Mouse (Mus musculus) fibroblast of lung, adult 2 months (primary cell): ENCODE data around the gene Pfkp.

Source experiments
- DNase-seq: peaks from one replicate; pipeline ENCODE4 v3.0.0-alpha.2; 2011; ENCODE audit warnings: low read depth

The Pfkp gene

DNA sequence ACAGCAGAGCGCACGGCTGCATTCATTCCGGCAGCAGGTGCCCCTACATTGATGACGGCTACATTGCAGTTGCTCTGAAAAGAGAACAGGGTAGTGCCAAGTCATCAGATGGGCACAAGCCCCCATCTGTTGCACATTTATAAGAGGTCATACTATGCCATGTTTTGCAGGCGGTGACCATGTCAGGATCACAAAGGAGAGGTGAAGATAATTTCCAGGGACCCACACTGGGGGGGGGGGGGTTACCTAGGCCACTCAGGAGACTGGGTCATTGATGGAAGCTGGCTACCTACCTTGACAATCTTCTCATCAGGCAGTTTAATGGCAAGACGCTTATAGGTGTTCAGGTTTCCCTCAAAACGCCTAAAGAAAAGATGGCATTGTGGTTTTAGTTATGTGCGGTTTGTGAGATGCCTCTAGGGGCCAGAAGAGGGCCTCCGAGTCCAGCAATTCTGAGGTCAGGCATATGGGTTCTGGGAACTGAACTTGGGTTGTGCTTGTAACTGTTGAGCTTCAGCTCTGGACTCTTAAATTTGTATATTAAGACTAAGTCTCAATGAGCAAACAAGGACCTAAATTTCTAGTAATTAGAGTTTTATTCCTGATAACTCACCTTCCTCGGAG is 45.7 kb downstream of the Pfkp start:
- DNase-seq, result no peak

DNA sequence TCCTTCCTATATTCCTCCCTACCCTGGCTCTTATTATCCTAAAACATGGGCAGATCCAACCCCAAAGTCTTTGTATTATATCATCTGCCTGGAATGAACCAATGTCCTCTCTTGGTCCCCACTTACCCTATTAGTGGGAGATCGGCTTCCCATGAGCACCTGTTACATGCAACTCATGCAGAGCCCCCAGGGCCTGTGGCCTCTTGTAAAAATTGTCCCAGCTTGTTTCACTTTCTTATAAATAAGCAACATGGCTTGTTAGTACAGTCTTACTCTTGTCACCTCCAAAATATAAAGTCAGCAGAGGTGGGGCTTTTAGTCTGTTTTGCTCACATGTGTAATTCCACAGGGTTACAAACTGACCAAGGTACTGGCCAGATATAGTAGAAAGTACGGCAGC is 46.9 kb downstream of the Pfkp start:
- DNase-seq, result no peak

DNA sequence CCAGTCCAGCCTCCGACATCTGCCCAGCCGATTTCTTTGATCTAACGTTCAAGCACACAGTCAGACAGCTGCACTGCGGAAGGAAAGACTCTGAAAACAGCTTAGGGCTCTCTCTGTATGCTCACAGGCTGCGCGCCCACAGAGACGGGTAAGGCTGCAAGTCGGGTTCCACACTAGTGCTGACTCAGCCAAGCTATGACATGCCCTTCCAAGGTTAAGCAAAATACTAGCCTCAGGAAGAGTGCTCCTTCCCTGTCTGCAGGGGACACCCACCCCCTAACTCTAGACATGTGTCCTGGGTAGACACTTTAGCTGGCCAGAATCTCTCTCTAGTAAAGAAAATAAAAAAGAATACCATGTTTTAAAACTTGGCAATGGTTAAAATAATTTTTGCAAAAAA is 48.0 kb downstream of the Pfkp start:
- DNase-seq, result no peak

DNA sequence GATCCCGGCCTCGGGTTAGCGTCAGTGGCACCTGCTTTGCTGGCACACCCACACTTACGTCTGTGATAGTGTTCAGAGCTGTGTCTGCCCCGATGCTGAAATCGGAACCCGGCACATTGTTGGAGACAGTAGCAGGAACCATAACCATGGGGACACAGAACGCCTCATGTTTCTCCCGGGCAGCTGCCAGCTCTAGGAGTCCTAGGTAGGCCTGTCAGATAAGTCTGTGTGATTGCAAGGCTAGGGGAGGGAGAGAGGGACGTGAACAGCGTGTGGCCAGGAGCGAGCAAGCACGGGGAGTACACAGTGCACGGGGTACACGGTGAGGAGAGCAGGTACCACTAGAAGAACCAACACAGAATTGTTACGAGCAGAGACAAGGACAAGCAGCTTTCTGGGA is 50.8 kb downstream of the Pfkp start:
- no peak for DNase-seq

DNA sequence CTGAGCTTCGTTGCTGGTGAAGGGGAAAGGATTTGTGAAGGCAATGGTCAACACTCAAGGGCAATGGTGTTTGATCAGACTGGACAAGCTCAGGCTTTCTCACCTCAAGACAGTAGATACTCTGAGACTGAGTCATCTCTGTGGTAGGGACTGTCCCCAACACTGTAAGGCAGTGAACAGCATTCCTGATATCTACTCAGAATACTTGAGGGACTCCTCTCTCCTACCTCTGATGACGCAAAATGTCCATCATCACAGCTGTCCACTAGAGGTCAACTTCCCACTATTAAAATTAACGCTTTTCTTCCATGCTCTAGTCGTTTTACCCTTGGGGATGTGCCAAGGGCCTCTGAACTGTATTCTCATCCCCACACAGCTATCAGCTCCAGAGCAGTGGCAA is 53.2 kb downstream of the Pfkp start:
- DNase-seq, result no peak

DNA sequence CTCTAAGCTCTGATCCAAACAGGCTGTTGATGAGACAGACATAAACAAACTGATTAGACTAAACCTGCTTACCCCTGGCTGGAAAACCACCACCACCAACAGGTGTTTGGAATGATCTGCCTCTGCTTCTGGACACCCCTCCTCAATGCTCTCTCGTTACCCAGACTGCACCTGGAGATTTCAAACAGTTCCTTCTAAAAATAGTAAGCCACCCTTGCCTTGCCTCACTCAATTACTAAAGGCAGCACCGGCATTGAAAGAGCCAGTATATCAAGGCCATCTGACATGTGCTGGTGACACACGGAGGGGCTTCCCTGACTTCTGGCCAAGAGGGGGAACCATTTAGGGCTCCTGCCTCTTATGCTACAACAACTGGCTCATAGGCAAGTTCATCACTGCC is 57.7 kb downstream of the Pfkp start:
- no peak for DNase-seq

DNA sequence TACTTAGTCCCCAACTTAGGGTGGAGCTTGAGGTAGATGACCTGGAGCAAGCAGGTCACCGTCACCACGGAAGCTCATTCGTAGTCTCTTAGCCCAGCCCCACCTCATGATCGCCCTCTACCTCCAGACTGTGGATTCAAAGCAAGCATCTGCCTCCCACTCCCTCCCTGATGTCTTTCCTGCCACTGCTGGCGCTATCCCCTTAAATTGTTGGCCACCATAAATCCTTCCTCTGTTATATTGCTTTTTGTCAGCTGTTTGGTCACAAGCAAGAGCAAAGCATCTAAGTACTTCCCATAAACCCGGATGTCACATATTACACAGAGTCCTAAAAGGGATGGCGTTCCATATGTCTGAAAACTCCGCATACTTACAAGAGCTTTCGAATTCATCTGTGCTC is 62.6 kb downstream of the Pfkp start:
- no peak for DNase-seq

DNA sequence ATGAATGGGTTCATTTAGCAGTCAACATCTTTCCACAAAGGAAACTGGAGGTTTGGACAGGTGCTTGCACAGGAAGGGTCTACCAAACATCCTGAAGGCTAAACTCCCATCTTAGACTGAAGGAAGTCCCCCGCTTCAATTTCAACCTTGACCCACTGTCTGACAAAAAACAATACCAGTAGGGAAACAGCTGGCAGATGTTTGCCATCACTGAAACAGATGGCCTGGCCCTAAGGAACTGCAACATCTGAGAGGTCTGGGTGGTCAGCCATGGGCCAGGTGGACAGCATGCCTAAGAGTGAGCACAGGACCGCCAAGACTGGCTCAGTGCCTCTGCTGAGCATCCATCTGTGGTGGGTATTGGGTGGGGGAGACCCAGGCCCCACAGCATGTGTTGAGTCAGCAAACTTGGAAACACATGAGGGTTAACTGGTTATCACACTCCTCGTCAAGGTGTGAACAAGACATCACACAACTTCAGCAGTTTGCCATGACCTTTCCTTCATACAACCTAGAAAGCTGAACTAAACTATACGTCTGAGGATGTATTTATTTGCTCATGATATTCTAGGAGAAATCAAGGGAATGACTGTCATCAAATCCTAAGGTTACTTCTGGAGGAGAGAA is 65.0 kb downstream of the Pfkp start:
- DNase-seq, result no peak

DNA sequence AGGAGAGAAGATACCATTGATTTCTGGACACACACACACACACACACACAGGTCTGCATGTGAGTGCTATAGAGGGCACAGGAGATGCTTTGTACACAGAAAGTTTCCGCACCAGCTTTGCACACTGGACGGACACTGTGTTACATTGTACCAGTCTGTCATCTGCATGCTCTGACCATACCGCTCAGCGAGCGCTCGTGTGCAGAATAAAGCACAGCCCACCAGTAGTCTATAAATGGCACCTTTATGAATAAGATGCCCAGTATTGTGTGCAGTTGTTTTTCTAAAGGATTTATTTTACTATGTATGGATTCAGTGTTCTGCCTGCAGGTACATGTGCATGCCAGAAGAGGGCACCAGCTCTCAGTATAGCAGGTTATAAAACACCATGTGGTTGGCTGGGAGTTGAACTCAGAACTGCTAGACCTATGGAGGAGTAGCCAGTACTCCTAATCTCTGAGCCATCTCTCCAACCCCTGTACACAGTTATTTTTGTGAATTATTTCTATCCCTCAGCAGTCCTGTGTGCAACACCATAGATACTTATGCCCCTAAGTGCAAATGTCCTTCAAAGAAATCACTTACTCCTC is 72.6 kb downstream of the Pfkp start:
- DNase-seq, result no peak

DNA sequence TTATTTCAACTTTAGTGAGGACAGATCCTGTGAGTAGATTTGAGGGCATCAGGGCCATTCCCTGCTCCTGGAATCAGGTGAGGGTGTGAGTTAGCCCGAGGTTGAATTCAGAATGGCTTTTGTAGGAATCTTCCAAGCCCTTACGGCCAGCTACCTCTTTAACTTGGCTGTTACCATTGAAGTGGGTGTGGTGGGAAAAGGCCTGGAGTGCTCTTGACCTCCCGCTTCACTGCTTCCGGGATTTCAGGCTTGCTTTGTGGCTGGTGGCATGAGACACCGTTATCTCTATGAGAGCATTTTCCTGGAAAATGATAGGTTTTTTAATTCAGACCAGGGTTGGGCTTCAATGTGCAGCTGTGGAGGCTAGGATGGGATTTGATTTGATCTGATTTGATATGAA is 83.0 kb downstream of the Pfkp start:
- no peak for DNase-seq

DNA sequence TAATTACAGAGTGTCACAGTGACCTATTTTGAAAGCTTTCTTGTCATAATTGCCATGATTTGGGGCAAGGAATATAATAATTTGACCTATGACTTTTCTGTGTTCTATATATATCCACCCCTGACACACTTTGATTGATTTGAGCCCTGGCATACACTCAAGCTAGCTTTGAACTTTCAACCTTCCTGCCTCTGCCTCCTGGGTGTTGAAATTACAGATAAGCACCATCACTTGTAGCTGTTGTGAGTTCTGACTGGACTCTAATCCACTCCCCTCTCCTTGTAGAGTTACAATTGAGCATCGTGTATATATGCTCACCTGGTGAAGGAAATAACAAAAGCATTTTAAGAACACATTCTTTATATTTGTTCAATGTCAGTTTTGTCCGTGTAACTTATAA is 86.2 kb downstream of the Pfkp start:
- DNase-seq, result no peak

DNA sequence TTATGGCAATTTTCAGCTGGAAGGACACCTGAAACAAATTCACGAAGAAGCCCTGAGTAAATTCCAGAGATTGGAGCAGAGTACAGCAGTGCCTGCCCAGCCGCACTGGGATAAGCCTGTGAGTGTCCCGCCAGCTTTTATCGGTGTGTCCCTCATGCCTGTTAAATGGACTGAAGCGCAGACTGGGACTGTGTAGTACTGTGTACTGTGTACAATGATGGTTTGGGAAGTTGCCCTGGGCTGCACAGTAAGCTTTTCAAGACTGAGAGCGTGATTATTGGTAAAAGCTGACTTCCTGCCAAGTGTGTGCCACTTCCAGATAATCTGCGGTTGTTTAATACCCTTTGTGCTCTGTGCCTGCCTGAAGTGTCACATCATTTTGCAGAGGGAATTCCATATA is 90.8 kb downstream of the Pfkp start:
- DNase-seq, result no peak

DNA sequence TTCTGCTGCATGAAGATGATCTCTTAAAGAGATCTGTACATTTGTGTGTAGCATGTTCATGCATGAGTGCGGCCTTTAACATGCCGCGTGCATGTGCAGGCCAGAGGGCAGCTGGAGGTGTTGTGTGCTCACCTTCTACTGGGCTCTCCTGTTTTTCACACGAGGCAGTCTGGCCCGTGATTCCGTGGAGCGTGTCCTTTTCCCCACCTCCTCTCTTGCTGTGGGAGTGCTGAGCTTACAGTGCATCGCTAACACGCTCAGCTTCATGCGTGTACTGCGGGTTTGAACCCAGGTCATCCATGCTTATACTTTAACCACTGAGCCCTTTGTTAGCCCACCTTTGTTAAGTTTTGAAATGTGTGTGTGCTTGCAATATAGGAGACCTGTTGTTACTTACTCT is 92.9 kb downstream of the Pfkp start:
- no peak for DNase-seq

DNA sequence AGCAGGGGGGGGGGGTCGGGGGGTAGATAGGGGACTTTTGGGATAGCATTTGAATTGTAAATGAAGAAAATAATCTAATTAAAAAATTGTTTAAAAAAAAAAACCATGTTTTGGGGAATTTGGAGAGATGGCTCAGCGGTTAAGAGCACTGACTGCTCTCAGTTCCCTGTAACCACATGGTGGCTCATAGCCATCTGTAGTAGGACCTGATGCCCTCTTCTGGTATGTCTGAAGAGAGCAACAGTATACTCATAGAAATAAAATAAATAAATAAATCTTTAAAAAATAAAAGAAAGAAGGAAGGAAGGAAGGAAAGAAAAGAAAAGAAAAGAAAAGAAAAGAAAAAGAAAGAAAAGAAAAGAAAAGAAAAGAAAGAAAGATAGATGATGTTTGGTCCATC is 94.9 kb downstream of the Pfkp start:
- no peak for DNase-seq

DNA sequence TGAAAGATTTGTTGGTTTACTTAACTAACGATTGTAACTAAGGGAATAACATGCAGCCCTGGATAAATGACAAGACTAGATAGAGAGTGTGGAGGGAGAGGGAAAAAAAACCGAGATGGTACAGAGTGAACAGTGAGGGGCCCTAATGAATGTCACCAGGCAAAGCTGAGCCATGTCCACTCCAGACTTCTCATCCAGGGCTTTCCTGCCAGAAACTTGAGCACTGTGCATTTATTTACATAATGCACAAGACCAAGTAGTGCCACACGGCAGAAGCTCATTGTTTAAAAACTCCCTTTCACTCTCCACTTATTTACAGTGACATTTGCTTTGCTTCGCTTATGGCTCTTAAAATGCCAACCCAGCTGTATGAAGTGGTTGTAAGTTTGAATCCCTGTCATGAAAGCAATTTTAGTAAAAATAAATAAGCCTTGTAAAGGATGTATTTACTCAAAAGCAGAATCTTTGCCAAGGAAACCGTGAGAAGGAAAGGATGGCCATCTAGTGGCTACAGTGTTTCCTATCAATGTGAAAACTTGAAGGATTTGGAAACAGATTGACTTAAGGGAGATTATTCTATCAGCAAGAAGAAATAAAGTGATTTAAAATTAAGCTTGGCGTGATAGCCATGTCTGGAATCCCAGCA is 113.2 kb downstream of the Pfkp start:
- peak; percentile 25 for DNase-seq

DNA sequence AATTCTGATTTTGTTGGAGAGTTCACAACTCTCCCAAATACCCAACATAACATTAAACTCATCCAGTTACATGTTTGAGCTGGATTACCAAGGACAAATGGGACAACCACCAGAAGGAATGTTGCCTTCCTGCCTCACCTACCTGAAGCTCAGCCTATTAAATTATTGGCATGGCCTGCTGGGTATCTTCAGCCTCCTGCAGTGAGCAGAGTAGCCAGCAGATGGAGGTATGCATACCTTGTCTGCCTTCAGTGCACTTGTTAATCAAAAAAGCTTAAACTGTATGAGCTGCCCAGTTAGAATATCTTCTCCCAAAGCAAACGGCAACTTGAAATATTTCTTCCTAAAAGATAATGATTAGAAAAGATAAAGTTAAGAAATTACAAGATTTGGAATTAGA is 115.9 kb downstream of the Pfkp start:
- no peak for DNase-seq
